Mouse (Mus musculus): ENCODE results near the gene Cdk18.

The Cdk18 gene

GRCm38 (mm10) chr1:132113098-132113497 lies 26.4 kb downstream of the Cdk18 start:
- DNase-seq (ENCODE audit: low spot score in 2 of 2): no peak

DNA sequence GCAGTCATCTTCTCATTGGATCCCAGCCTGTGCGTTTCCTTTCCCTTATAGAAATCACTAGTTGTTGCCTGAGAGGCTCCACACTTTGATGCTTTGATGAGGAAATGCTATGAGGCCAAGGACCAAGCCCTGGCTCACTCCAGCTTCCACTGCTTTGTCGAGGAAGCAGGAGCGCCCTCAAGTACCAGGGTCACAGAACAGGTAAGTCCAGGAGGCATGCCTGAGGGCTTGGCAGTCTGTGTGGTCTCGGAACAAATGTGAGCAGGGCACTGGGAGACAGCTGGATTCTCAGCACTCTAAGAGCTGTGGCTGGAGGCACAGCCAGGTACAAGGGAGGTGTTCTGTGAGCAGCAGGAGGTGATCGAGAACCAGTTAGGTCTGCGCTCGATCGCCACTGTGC lies 27.1 kb downstream of the Cdk18 start:
- DNase-seq (ENCODE audit: low spot score in 2 of 2): no peak

- no peak for DNase-seq (ENCODE audit: low spot score in 2 of 2)
These were observed 28.1 kb downstream of the Cdk18 start for GRCm38 (mm10) chr1:132111411-132111810.

- DNase-seq (ENCODE audit: low spot score in 2 of 2): no peak
These were observed 30.1 kb downstream of the Cdk18 start for GRCm38 (mm10) chr1:132109368-132109767.

- DNase-seq (ENCODE audit: low spot score in 2 of 2): no peak
These were observed 35.1 kb downstream of the Cdk18 start for GRCm38 (mm10) chr1:132104353-132104752.

DNA sequence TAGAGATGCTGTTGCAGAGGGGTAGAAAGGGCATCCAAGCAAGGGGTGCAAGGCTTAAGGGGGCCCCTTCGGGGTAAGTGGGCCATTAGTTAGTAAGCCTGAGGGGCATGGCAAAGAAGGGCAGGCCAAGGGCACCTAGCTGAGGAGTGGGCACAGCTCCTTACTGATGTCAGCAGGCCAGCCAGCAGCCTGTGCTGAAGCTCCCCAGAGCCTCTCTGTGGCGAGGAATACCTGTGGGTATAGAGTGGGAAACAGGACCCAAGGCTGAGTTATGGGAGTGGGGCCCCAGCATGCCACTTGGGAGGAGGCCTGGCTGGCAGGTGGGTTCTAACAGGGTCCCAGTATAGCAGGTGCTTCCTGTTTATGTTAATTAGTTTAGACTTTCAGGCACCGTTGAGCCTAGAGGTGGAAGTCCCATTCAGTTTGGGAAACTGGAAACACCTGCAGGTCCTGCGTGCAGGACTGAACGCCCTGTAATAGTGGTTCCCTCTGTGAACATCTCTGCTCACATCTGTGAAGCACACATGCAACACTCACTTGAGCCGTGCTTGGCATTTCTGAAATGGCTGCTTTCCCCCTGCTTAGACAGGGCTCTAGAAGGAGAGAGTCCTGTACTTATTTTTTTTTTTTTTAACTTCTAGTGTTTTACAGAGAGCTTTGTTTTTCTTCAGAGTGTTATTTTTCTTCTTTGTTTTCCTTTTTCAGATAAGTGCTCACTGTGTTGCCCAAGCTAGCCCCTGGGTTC lies 37.4 kb downstream of the Cdk18 start:
- DNase-seq (ENCODE audit: low spot score in 2 of 2): peak; percentile 59 to 72

DNA sequence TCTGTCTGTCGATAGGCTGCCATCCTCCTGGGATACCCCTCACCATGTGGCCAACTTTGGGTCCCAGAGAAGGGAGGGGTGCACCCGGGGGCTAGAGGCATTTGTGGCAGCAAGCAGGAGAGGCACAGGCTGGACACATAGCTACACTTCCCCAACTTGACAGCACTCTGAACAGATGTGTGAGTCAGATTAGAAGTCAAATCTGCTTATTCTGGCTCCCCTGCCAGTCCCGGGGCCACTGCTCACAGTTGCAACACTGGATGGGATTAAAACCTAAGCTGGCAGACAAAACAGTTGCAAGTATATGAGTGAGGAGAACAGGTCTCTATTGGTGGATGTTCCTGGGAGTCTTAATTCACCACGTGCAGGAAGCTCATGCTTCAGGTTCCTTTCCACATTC lies 39.7 kb downstream of the Cdk18 start:
- no peak for DNase-seq (ENCODE audit: low spot score in 2 of 2)

GRCm38 (mm10) chr1:132099016-132099415 lies 40.5 kb downstream of the Cdk18 start:
- DNase-seq (ENCODE audit: low spot score in 2 of 2): no peak

GRCm38 (mm10) chr1:132098076-132098475 lies 41.4 kb downstream of the Cdk18 start:
- DNase-seq (ENCODE audit: low spot score in 2 of 2): no peak

DNA sequence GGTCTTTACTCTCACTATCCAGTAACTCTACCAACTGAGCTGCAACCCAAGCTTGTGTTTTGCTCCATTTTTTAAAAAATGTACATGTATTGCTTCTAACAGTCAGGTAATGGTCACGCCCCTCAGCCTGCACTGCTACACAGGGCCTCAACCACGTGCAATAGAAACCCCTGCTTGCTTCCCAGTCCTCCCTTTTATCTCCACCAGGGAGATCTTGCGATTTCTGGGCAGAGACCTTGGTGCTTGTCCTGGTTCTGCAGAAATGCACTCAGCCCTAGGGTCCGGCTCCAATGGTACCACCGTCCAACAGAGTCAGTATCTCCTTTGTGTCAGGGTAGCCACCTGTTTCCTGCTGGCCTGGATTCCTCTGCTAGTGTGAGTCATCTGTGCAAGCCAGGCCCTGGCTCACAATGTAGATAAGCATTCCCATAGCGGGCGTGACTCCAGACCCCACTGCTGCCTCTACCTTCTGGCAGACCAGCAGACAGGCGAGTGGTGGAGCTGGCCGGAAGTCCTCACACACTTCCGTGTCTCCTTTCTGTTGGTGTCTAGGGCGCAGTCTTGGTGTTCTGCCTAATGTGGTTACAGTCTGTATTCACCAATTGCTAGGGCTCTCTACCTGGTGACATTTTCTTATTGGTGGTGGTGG lies 44.0 kb downstream of the Cdk18 start:
- peak in 1 of 2 experiments; percentile 36 for DNase-seq (ENCODE audit: low spot score in 2 of 2)

GRCm38 (mm10) chr1:132093269-132093668 lies 46.2 kb downstream of the Cdk18 start:
- DNase-seq (ENCODE audit: low spot score in 2 of 2): no peak

GRCm38 (mm10) chr1:132090266-132090665 lies 49.2 kb downstream of the Cdk18 start:
- DNase-seq (ENCODE audit: low spot score in 2 of 2): no peak

GRCm38 (mm10) chr1:132089767-132090166 lies 49.7 kb downstream of the Cdk18 start:
- DNase-seq (ENCODE audit: low spot score in 2 of 2): no peak

DNA sequence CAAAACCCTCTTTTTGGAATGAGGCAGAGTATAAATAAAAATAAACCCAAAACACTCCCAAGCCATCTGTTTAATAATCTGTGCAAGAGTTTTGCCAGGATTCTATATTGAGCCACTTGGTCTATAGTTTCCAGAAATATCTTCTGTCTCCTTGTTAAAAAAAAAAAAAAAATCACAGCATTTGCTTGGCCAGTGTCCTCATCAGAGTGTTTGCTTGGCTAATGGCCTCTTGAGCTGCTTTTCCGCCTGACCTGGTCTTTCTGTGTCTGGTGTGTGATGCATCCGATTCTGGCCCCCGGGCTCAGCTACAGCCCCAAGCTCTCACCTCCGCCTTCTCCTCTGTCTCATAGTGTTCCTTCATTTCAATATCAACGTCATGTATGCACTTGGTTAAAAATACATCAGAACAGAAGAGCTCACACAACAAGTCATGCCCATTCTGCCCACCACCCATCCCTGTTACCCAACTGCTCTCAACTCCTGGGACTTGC lies 51.3 kb downstream of the Cdk18 start:
- DNase-seq (ENCODE audit: low spot score in 2 of 2): no peak

GRCm38 (mm10) chr1:132085181-132086049 lies 54.1 kb downstream of the Cdk18 start:
- DNase-seq (ENCODE audit: low spot score in 2 of 2): no peak

DNA sequence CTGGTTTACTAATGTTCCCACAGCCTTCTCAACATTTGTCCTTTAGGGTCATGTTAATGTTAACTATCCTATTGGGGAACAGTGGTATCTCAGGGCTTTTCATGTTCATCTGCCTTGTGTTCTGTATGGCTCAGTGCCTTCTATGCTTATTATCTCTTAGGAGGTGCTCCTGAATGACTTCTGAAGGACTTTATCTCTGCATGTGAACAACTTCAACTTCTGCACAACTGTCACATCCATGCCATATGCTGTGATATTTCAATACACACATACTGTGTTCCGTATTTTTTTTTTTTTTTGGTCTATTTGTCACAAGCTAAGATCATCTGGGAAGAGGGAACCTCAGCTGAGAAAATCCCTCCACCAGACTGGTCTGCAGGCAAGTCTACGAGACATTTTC lies 61.1 kb downstream of the Cdk18 start:
- no peak for DNase-seq (ENCODE audit: low spot score in 2 of 2)

- no peak for DNase-seq (ENCODE audit: low spot score in 2 of 2)
These were observed 63.9 kb downstream of the Cdk18 start for GRCm38 (mm10) chr1:132075576-132075975.

GRCm38 (mm10) chr1:132070659-132071058 lies 68.8 kb downstream of the Cdk18 start:
- no peak for DNase-seq (ENCODE audit: low spot score in 2 of 2)

- no peak for DNase-seq (ENCODE audit: low spot score in 2 of 2)
These were observed 70.0 kb downstream of the Cdk18 start for GRCm38 (mm10) chr1:132069436-132069835.

DNA sequence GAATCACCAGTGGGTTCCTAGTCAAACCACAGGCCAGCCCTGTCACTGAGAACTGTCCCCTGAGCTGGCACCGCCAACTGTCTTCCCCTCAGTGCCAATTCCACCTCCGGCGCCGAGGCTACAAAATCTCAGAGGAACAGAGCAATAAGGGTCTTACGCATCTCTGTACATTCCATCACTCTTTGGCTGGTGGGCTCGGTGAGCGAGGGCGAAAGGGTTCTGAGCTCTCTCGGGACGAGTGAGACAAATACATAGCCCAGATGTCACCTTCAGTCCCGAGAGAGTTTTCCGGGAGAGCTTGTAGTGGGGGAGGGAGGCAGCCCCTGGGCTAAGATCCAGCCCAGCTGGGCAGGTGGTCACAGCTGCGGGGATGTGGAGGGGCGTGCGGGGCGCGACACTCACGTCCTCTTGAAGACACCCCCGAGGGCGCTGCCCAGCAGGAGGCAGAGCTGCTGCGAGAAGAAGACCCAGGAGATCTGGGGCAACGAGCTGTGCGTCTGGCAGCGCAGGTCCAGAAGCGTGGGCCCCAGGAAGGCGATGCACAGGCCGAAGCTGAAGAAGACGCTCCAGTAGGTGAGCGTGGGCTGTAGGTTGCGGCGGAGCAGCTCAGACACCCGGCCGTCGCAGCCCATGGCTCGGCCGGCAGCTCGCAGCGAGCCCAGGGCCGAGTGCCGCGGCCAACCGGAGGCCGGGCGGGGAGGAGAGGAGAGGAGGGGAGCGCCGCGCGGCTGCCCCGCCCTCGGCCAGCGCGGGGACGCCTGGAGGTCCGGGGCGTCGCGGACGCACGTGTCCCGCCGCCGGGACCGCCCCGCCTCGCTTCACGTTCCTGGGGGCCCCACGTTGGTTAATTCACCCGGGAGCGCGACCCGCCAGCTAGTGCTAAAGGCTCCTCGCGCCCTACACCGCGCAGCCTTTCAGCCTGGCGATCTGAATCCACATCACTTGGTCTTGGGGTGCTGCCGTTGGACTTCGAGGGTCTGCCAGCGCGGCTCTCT lies 71.9 kb downstream of the Cdk18 start, which contains the start of gene Mfsd4a:
Mfsd4a (minus strand) TSS at position 802 of the 995 bp plus-strand sequence.
- DNase-seq (ENCODE audit: low spot score in 2 of 2): peak; percentile 39 to 40

All from thymus, postnatal 10 days (tissue).